11 mouse cellular contexts compared by ENCODE assay signal in genomic region chr11:101689701-101690113, GRCm38 (mm10). TPM values are rescaled to one million over a fixed set of nuclear protein-coding genes. Genes with fewer than 3 reads are reported as not detected.
DNase-seq lines count a peak whose midpoint lies in the region; ATAC-seq lines count a peak whose summit lies in the region.
"Had no signal": no experiment of that assay in that cellular context is flagged by ENCODE, and none has a peak within 500 bp of the region (broad histone marks: within the 10 kb centered on the region; RNA-seq: fewer than 3 reads in every experiment).

No protein-coding gene starts in this region.

- 46% methylated on average over 10 of the region's 10 CpGs for WGBS in neural tube, embryonic 11.5 days
- WGBS in neural tube, embryonic 15.5 days: 31% methylated on average over 10 of the region's 10 CpGs
- WGBS in heart, embryonic 12.5 days: 66% methylated on average over 10 of the region's 10 CpGs

- no peak overlapping the region for H3K9ac ChIP-seq in neural tube, embryonic 11.5 days (ENCODE audit: low read length)
- H3K9ac ChIP-seq in neural tube, embryonic 15.5 days (replicated peaks): no peak overlapping the region
- no peak overlapping the region for H3K9ac ChIP-seq in heart, embryonic 12.5 days
- H3K9ac ChIP-seq: heart, embryonic 13.5 days; liver, embryonic 15.5 days had no signal

- H3K27me3 ChIP-seq in neural tube, embryonic 11.5 days (ENCODE audit: control insufficient read depth, insufficient read depth, low read length): no peaks in the 10 kb centered on the region
- no peaks in the 10 kb centered on the region for H3K27me3 ChIP-seq in neural tube, embryonic 15.5 days (replicated peaks)
- no peaks in the 10 kb centered on the region for H3K27me3 ChIP-seq in heart, embryonic 12.5 days (replicated peaks)
- H3K27me3 ChIP-seq: heart, embryonic 13.5 days had no signal

- H3K4me2 ChIP-seq in neural tube, embryonic 11.5 days (ENCODE audit: low read depth): no peak overlapping the region
- no peak overlapping the region for H3K4me2 ChIP-seq in neural tube, embryonic 15.5 days
- H3K4me2 ChIP-seq in heart, embryonic 12.5 days: no peak overlapping the region
- H3K4me2 ChIP-seq: heart, embryonic 13.5 days; liver, embryonic 15.5 days had no signal

- no peaks in the 10 kb centered on the region for H3K36me3 ChIP-seq in neural tube, embryonic 11.5 days (ENCODE audit: control insufficient read depth, insufficient read depth, low read length)
- no peaks in the 10 kb centered on the region for H3K36me3 ChIP-seq in neural tube, embryonic 15.5 days
- no peaks in the 10 kb centered on the region for H3K36me3 ChIP-seq in heart, embryonic 12.5 days
- H3K36me3 ChIP-seq: heart, embryonic 13.5 days; liver, embryonic 15.5 days had no signal

- H3K4me1 ChIP-seq in neural tube, embryonic 11.5 days (ENCODE audit: control insufficient read depth, insufficient read depth, low read length): peaks cover 3% of the 10 kb centered on the region; the same call in 1 of the 2 replicates
- H3K4me1 ChIP-seq in neural tube, embryonic 15.5 days: peaks cover 24% of the 10 kb centered on the region
- peaks cover 16% of the 10 kb centered on the region for H3K4me1 ChIP-seq in heart, embryonic 12.5 days (replicated peaks)
- H3K4me1 ChIP-seq: liver, embryonic 15.5 days had no signal

- peak; percentile 40 for DNase-seq in neural tube, embryonic 11.5 days (ENCODE audit: low spot score)
- DNase-seq in frontal cortex, postnatal 14 days (ENCODE audit: low spot score in 2 of 2): peak; percentile 67 to 77
- peak; percentile 62 to 77 for DNase-seq in left cerebral cortex, adult 8-10 months (ENCODE audit: low spot score in 2 of 2)
- DNase-seq in kidney, adult 9 months: no peak
- DNase-seq in adipocyte (ENCODE audit: low spot score): no peak
- DNase-seq: kidney, postnatal 10 days; thymus, postnatal 25 days had no signal

- no peaks in the 10 kb centered on the region for H3K9me3 ChIP-seq in neural tube, embryonic 11.5 days (ENCODE audit: control insufficient read depth, low read length)
- no peaks in the 10 kb centered on the region for H3K9me3 ChIP-seq in neural tube, embryonic 15.5 days (replicated peaks)
- H3K9me3 ChIP-seq in heart, embryonic 12.5 days (replicated peaks): no peaks in the 10 kb centered on the region
- H3K9me3 ChIP-seq: heart, embryonic 13.5 days; liver, embryonic 15.5 days had no signal

- no peak for ATAC-seq in neural tube, embryonic 11.5 days (ENCODE audit: insufficient read depth, low FRiP score, low TSS enrichment)
- ATAC-seq in neural tube, embryonic 15.5 days (ENCODE audit: low FRiP score): no peak
- no peak for ATAC-seq in heart, embryonic 12.5 days (ENCODE audit: insufficient number of reproducible peaks, low FRiP score)

- peak overlapping the region; percentile 53; the same call in 1 of the 2 replicates for H3K27ac ChIP-seq in neural tube, embryonic 11.5 days (ENCODE audit: low read depth, low read length)
- H3K27ac ChIP-seq in neural tube, embryonic 15.5 days (replicated peaks): no peak overlapping the region
- H3K27ac ChIP-seq in heart, embryonic 12.5 days (ENCODE audit: poor library complexity, severe bottlenecking): no peak overlapping the region
- H3K27ac ChIP-seq: heart, embryonic 13.5 days; liver, embryonic 15.5 days had no signal

- no peak overlapping the region for H3K4me3 ChIP-seq in neural tube, embryonic 11.5 days (ENCODE audit: low read depth, low read length)
- H3K4me3 ChIP-seq in neural tube, embryonic 15.5 days (replicated peaks): no peak overlapping the region
- no peak overlapping the region for H3K4me3 ChIP-seq in heart, embryonic 12.5 days
- H3K4me3 ChIP-seq: heart, embryonic 13.5 days; liver, embryonic 15.5 days had no signal

RNA-seq across cellular contexts. Expression of gene Arl4d, which starts 24.4 kb away (rescaled TPM):
- polyA plus RNA-seq in neural tube, embryonic 11.5 days (2014; fragmentation: Nextera tagmentation; extraction: Ambion mirVana): 23.9 and 29.5 TPM in 2 replicates
- polyA plus RNA-seq in neural tube, embryonic 15.5 days (2015; fragmentation: Nextera tagmentation; extraction: Ambion mirVana): 8.1 and 9.1 TPM in 2 replicates
- 10 to 100 TPM; 25.0 to 36.9 (median 30.7) TPM for total RNA-seq in left cerebral cortex, adult 8-10 months (2022)
- 10.0 and 10.3 TPM in 2 replicates for polyA plus RNA-seq in heart, embryonic 12.5 days (2016; fragmentation: Nextera tagmentation; extraction: Ambion mirVana)

RNA-seq across cellular contexts. Expression of gene Dhx8, which starts 43.0 kb away (rescaled TPM):
- polyA plus RNA-seq in neural tube, embryonic 11.5 days (2014; fragmentation: Nextera tagmentation; extraction: Ambion mirVana): 43.3 and 46.7 TPM in 2 replicates
- polyA plus RNA-seq in neural tube, embryonic 15.5 days (2015; fragmentation: Nextera tagmentation; extraction: Ambion mirVana): 28.7 and 29.9 TPM in 2 replicates
- 10 to 100 TPM; 30.7 to 36.4 (median 32.0) TPM for total RNA-seq in left cerebral cortex, adult 8-10 months (2022)
- 25.8 and 26.5 TPM in 2 replicates for polyA plus RNA-seq in heart, embryonic 12.5 days (2016; fragmentation: Nextera tagmentation; extraction: Ambion mirVana)

Comparison
In these comparisons a context has a peak if more than half of its experiments do, and no peak if none do; other contexts are left out.
1. DNase-seq: peak in neural tube, embryonic 11.5 days (single experiment), frontal cortex, postnatal 14 days (2 of 2) and left cerebral cortex, adult 8-10 months (2 of 2); none in kidney, adult 9 months (single experiment) and adipocyte (single experiment).